Mouse (Mus musculus): Measurements from ENCODE around the gene R3hcc1l. TPM values are rescaled to one million over a fixed set of nuclear protein-coding genes. Genes with fewer than 3 reads are reported as not detected.
A peak's percentile ranks its signal among the peaks of the same experiment; 100 is the strongest.

R3hcc1l gene
- polyA plus RNA-seq, 1 experiment from 2014 or later, result 16.0 TPM

GRCm38 (mm10) chr19:42580701-42581100 lies 62.1 kb downstream of the R3hcc1l start:
- H3K4me1 ChIP-seq (replicated peaks), result 0 out of 2 replicates have a peak, but pooled peaks cover 3% of the 10 kb centered on the region
- no peaks in the 10 kb centered on the region for H3K27me3 ChIP-seq (replicated peaks)
- no peaks in the 10 kb centered on the region for H3K9me3 ChIP-seq (replicated peaks)
- 18% methylated on average over 4 of the region's 4 CpGs for WGBS
- H3K4me2 ChIP-seq, result no peak overlapping the region
- no peak overlapping the region for H3K9ac ChIP-seq
- no peak overlapping the region for H3K4me3 ChIP-seq
- no peak overlapping the region for H3K27ac ChIP-seq (ENCODE audit: poor library complexity, severe bottlenecking)
- ATAC-seq (ENCODE audit: insufficient number of reproducible peaks, low FRiP score), result no peak
- H3K36me3 ChIP-seq, result peaks cover 21% of the 10 kb centered on the region; the same call in 1 of the 2 replicates

- Histone ChIP-seq H3K4me1 (replicated peaks) (peaks cover 9% of the 10 kb centered on the region), H3K9ac (no peak overlapping the region), H3K36me3 (peaks cover 24% of the 10 kb centered on the region; the same call in 1 of the 2 replicates), H3K27ac (ENCODE audit: poor library complexity, severe bottlenecking) (no peak overlapping the region), H3K4me3 (no peak overlapping the region), H3K4me2 (no peak overlapping the region), H3K9me3 (replicated peaks) (no peaks in the 10 kb centered on the region), H3K27me3 (replicated peaks) (no peaks in the 10 kb centered on the region)
- WGBS, result 91% methylated on average over 13 of the region's 13 CpGs
- no peak for ATAC-seq (ENCODE audit: insufficient number of reproducible peaks, low FRiP score)
Observed at GRCm38 (mm10) chr19:42582811-42583370, 64.3 kb downstream of the R3hcc1l start.

- Histone ChIP-seq H3K9ac (no peak overlapping the region), H3K27ac (ENCODE audit: poor library complexity, severe bottlenecking) (peak overlapping the region; percentile 25; the same call in 1 of the 2 replicates), H3K4me2 (no peak overlapping the region), H3K4me1 (replicated peaks) (peaks cover 17% of the 10 kb centered on the region), H3K4me3 (no peak overlapping the region), H3K36me3 (peaks cover 24% of the 10 kb centered on the region; the same call in 1 of the 2 replicates), H3K27me3 (replicated peaks) (no peaks in the 10 kb centered on the region), H3K9me3 (replicated peaks) (no peaks in the 10 kb centered on the region)
- peak; percentile 77 for ATAC-seq (ENCODE audit: insufficient number of reproducible peaks, low FRiP score)
- WGBS, result 82% methylated on average over 5 of the region's 5 CpGs
Observed at GRCm38 (mm10) chr19:42583677-42584076, 65.1 kb downstream of the R3hcc1l start.

- Histone ChIP-seq H3K4me2 (no peak overlapping the region), H3K4me3 (no peak overlapping the region), H3K27me3 (replicated peaks) (no peaks in the 10 kb centered on the region), H3K36me3 (peaks cover 24% of the 10 kb centered on the region; the same call in 1 of the 2 replicates), H3K27ac (ENCODE audit: poor library complexity, severe bottlenecking) (0 out of 2 replicates have a peak overlapping the region, but pooled peaks have one; percentile 21), H3K9me3 (replicated peaks) (no peaks in the 10 kb centered on the region), H3K9ac (no peak overlapping the region), H3K4me1 (replicated peaks) (peaks cover 17% of the 10 kb centered on the region)
- 72% methylated on average over 3 of the region's 3 CpGs for WGBS
- ATAC-seq (ENCODE audit: insufficient number of reproducible peaks, low FRiP score), result peak; percentile 84
Observed at GRCm38 (mm10) chr19:42584188-42584587, 65.6 kb downstream of the R3hcc1l start.

- Histone ChIP-seq H3K9ac (no peak overlapping the region), H3K9me3 (replicated peaks) (no peaks in the 10 kb centered on the region), H3K4me1 (replicated peaks) (peaks cover 17% of the 10 kb centered on the region), H3K27me3 (replicated peaks) (no peaks in the 10 kb centered on the region), H3K4me2 (no peak overlapping the region), H3K36me3 (peaks cover 38% of the 10 kb centered on the region), H3K4me3 (no peak overlapping the region), H3K27ac (ENCODE audit: poor library complexity, severe bottlenecking) (no peak overlapping the region)
- no peak for ATAC-seq (ENCODE audit: insufficient number of reproducible peaks, low FRiP score)
- WGBS, result 57% methylated on average over 2 of the region's 2 CpGs
Observed at GRCm38 (mm10) chr19:42587704-42588103, 69.1 kb downstream of the R3hcc1l start.

- Histone ChIP-seq H3K36me3 (peaks cover 36% of the 10 kb centered on the region), H3K4me3 (no peak overlapping the region), H3K27ac (ENCODE audit: poor library complexity, severe bottlenecking) (no peak overlapping the region), H3K9ac (no peak overlapping the region), H3K27me3 (replicated peaks) (no peaks in the 10 kb centered on the region), H3K9me3 (replicated peaks) (no peaks in the 10 kb centered on the region), H3K4me2 (no peak overlapping the region), H3K4me1 (replicated peaks) (peaks cover 17% of the 10 kb centered on the region)
- WGBS, result 81% methylated on average over 1 of the region's 1 CpGs
- no peak for ATAC-seq (ENCODE audit: insufficient number of reproducible peaks, low FRiP score)
Observed at GRCm38 (mm10) chr19:42589246-42589645, 70.7 kb downstream of the R3hcc1l start.

- no peak overlapping the region for H3K9ac ChIP-seq
- no peaks in the 10 kb centered on the region for H3K9me3 ChIP-seq (replicated peaks)
- H3K36me3 ChIP-seq, result peaks cover 34% of the 10 kb centered on the region
- no peaks in the 10 kb centered on the region for H3K27me3 ChIP-seq (replicated peaks)
- no peak overlapping the region for H3K4me2 ChIP-seq
- H3K4me1 ChIP-seq (replicated peaks), result peaks cover 17% of the 10 kb centered on the region
- ATAC-seq (ENCODE audit: insufficient number of reproducible peaks, low FRiP score), result no peak
- H3K4me3 ChIP-seq, result no peak overlapping the region
- 78% methylated on average over 14 of the region's 14 CpGs for WGBS
- no peak overlapping the region for H3K27ac ChIP-seq (ENCODE audit: poor library complexity, severe bottlenecking)
Observed at GRCm38 (mm10) chr19:42591534-42591933, 73.0 kb downstream of the R3hcc1l start.

GRCm38 (mm10) chr19:42593456-42593855 lies 74.9 kb downstream of the R3hcc1l start:
- ATAC-seq (ENCODE audit: insufficient number of reproducible peaks, low FRiP score), result no peak
- H3K27me3 ChIP-seq (replicated peaks), result no peaks in the 10 kb centered on the region
- H3K9me3 ChIP-seq (replicated peaks), result no peaks in the 10 kb centered on the region
- no peak overlapping the region for H3K4me3 ChIP-seq
- peaks cover 34% of the 10 kb centered on the region for H3K36me3 ChIP-seq
- no peak overlapping the region for H3K4me2 ChIP-seq
- WGBS, result 87% methylated on average over 6 of the region's 6 CpGs
- H3K9ac ChIP-seq, result no peak overlapping the region
- H3K4me1 ChIP-seq (replicated peaks), result peaks cover 5% of the 10 kb centered on the region
- H3K27ac ChIP-seq (ENCODE audit: poor library complexity, severe bottlenecking), result no peak overlapping the region

- no peak for ATAC-seq (ENCODE audit: insufficient number of reproducible peaks, low FRiP score)
- H3K36me3 ChIP-seq, result peaks cover 34% of the 10 kb centered on the region
- H3K4me1 ChIP-seq (replicated peaks), result peaks cover 3% of the 10 kb centered on the region
- H3K4me3 ChIP-seq, result no peak overlapping the region
- no peak overlapping the region for H3K4me2 ChIP-seq
- H3K27ac ChIP-seq (ENCODE audit: poor library complexity, severe bottlenecking), result no peak overlapping the region
- WGBS, result 89% methylated on average over 6 of the region's 6 CpGs
- H3K9me3 ChIP-seq (replicated peaks), result no peaks in the 10 kb centered on the region
- H3K27me3 ChIP-seq (replicated peaks), result no peaks in the 10 kb centered on the region
- H3K9ac ChIP-seq, result no peak overlapping the region
Observed at GRCm38 (mm10) chr19:42595066-42595465, 76.5 kb downstream of the R3hcc1l start.

- H3K4me1 ChIP-seq (replicated peaks), result peaks cover 3% of the 10 kb centered on the region
- peaks cover 19% of the 10 kb centered on the region for H3K36me3 ChIP-seq
- ATAC-seq (ENCODE audit: insufficient number of reproducible peaks, low FRiP score), result no peak
- no peaks in the 10 kb centered on the region for H3K27me3 ChIP-seq (replicated peaks)
- 93% methylated on average over 12 of the region's 12 CpGs for WGBS
- no peak overlapping the region for H3K27ac ChIP-seq (ENCODE audit: poor library complexity, severe bottlenecking)
- no peaks in the 10 kb centered on the region for H3K9me3 ChIP-seq (replicated peaks)
- no peak overlapping the region for H3K4me2 ChIP-seq
- H3K4me3 ChIP-seq, result no peak overlapping the region
- no peak overlapping the region for H3K9ac ChIP-seq
Observed at GRCm38 (mm10) chr19:42597286-42597685, 78.7 kb downstream of the R3hcc1l start.

GRCm38 (mm10) chr19:42597896-42598295 lies 79.3 kb downstream of the R3hcc1l start:
- Histone ChIP-seq H3K4me2 (no peak overlapping the region), H3K27me3 (replicated peaks) (no peaks in the 10 kb centered on the region), H3K4me1 (replicated peaks) (no peaks in the 10 kb centered on the region), H3K9me3 (replicated peaks) (no peaks in the 10 kb centered on the region), H3K4me3 (no peak overlapping the region), H3K27ac (ENCODE audit: poor library complexity, severe bottlenecking) (no peak overlapping the region), H3K36me3 (peaks cover 19% of the 10 kb centered on the region), H3K9ac (no peak overlapping the region)
- 97% methylated on average over 6 of the region's 6 CpGs for WGBS
- ATAC-seq (ENCODE audit: insufficient number of reproducible peaks, low FRiP score), result no peak

GRCm38 (mm10) chr19:42599891-42600290 lies 81.3 kb downstream of the R3hcc1l start:
- Histone ChIP-seq H3K36me3 (peaks cover 4% of the 10 kb centered on the region), H3K9ac (no peak overlapping the region), H3K27ac (ENCODE audit: poor library complexity, severe bottlenecking) (no peak overlapping the region), H3K27me3 (replicated peaks) (peaks cover 4% of the 10 kb centered on the region; the same call in 1 of the 2 replicates), H3K4me2 (no peak overlapping the region), H3K4me3 (no peak overlapping the region), H3K9me3 (replicated peaks) (no peaks in the 10 kb centered on the region), H3K4me1 (replicated peaks) (no peaks in the 10 kb centered on the region)
- ATAC-seq (ENCODE audit: insufficient number of reproducible peaks, low FRiP score), result no peak
- 86% methylated on average over 17 of the region's 17 CpGs for WGBS

Measured in heart, embryonic 12.5 days (tissue).